Mouse (Mus musculus): Measurements from ENCODE around the gene Lrrc3b. TPM values are rescaled to one million over a fixed set of nuclear protein-coding genes. Genes with fewer than 3 reads are reported as not detected.
A peak's percentile ranks its signal among the peaks of the same experiment; 100 is the strongest.

Gene Lrrc3b
- polyA plus RNA-seq (2015; fragmentation: Nextera tagmentation; extraction: Ambion mirVana) = 2.7 and 3.7 TPM in 2 replicates

DNA sequence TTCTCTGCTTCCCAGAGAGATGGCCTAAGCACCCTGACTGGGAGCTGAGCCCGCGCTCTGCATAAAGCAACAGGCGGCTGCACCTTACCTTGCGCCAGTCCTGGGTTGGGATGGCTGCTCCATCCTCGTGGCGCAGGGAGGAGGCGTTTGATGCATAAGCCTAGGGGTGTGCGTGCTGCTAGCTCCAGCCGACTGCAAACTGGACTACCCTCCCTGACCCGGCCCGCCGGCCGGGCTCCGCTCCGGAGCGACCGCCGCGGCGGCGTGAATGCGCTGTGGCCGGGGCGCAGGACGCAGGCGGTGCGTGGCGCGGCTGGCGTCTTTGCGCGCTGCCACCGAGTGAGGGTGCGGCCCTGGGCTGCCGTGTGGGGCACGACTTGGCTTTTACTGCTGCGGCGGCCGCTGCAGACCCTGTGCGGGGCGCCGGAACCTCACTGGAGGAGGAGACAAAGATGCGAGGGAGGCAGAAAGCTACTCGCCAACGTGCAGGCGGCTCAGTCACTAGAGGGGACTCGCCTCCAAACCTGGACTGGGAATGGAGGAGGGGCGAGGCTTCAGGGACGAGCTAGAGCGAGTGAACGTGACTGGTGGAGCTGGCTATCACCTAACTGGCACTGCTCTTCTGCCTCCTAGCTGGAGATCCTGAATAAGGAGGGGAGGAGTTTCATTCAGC is at the start of gene Lrrc3b:
Gene Lrrc3b, minus strand, starts transcription at position 503 of the 673 bp plus-strand sequence.
- WGBS = under 1% methylated on average over 51 of the region's 51 CpGs
- Histone ChIP-seq H3K9me3 (replicated peaks) (no peaks in the 10 kb centered on the region), H3K4me3 (replicated peaks) (peak within 1 kb of the TSS; percentile 55), H3K27me3 (peaks cover 20% of the 10 kb centered on the region), H3K9ac (peak within 1 kb of the TSS; percentile 33; the same call in 1 of the 2 replicates), H3K4me2 (replicated peaks) (peak within 1 kb of the TSS; percentile 96), H3K36me3 (no peaks in the 10 kb centered on the region), H3K4me1 (peaks cover 17% of the 10 kb centered on the region; the same call in 1 of the 2 replicates), H3K27ac (replicated peaks) (no peak within 1 kb of the TSS)
- ATAC-seq (ENCODE audit: insufficient number of reproducible peaks, low FRiP score, low TSS enrichment, low read depth) = peak; percentile 61

DNA sequence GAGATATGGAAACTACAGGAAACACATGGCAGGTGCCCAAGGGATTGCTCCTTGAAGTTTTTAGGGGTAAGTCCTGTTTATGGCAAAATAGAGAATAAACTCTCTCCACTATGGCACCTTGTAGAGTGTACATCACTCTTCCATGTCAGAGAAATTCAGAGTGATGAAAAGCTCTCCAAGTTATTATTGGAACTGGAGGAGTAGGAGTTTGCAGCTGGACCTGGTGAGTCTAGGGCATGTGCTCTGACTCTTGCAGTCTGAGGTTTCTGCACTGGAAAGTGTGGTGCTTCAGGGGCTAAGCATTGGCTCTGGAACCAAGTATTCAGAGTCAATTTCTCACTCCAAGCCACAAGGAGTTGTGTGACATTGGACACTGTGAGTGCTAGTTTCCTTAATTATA is 38.9 kb upstream of the Lrrc3b start:
- H3K27ac ChIP-seq (replicated peaks) = no peak overlapping the region
- H3K9me3 ChIP-seq (replicated peaks) = no peaks in the 10 kb centered on the region
- H3K4me1 ChIP-seq = no peaks in the 10 kb centered on the region
- no peak overlapping the region for H3K4me2 ChIP-seq (replicated peaks)
- no peaks in the 10 kb centered on the region for H3K27me3 ChIP-seq
- no peaks in the 10 kb centered on the region for H3K36me3 ChIP-seq
- no peak overlapping the region for H3K4me3 ChIP-seq (replicated peaks)
- no peak overlapping the region for H3K9ac ChIP-seq
- no peak for ATAC-seq (ENCODE audit: insufficient number of reproducible peaks, low FRiP score, low TSS enrichment, low read depth)

DNA sequence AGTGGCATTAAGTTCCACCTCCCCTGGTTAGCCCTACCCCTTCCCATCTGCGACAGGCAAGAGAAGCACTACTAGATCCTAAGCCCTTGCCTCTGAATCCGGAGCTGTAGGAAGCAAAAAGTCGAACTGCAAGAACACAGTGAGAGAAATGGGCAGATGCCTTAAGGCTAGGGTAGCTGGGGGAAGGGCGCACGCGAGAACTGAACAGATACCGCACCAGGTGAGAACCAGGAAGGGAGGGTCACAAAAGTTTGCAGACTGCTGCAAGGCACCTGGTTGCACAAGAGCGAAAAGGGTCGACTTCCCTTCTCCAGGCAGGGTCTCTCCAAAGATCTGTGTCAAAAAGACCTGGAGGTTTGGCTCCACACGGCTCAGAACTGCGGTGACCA is 697 bp downstream of the Lrrc3b start:
- H3K4me3 ChIP-seq (replicated peaks) = peak overlapping the region; percentile 55
- peaks cover 17% of the 10 kb centered on the region; the same call in 1 of the 2 replicates for H3K4me1 ChIP-seq
- WGBS = under 1% methylated on average over 11 of the region's 11 CpGs
- H3K9ac ChIP-seq = peak overlapping the region; percentile 33; the same call in 1 of the 2 replicates
- no peak overlapping the region for H3K27ac ChIP-seq (replicated peaks)
- H3K27me3 ChIP-seq = peaks cover 20% of the 10 kb centered on the region
- no peaks in the 10 kb centered on the region for H3K9me3 ChIP-seq (replicated peaks)
- ATAC-seq (ENCODE audit: insufficient number of reproducible peaks, low FRiP score, low TSS enrichment, low read depth) = peak; percentile 12; the same call in 1 of the 2 replicates
- peak overlapping the region; percentile 96 for H3K4me2 ChIP-seq (replicated peaks)
- no peaks in the 10 kb centered on the region for H3K36me3 ChIP-seq

DNA sequence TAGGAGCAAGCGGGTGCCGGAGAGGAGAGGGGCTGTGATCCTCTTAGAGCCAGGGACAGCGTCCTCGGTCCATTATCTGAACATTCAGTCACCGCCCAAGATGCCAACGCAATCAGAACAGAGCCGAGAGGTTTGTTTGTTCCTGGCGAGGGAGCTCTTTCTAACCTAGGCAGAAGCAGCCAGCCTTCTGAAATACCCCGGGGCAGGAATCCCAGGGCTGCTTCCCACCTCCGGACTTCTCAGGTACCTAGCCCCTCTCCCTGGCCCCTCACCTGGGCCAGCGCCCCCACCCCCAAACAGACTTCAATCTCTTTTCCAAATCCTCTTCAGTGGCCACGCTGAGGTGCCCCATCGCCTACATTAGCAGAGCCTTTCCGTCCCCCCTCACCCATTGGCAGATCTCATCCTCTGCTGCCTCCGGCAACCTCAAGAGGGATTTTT is 1.3 kb downstream of the Lrrc3b start:
- no peak for ATAC-seq (ENCODE audit: insufficient number of reproducible peaks, low FRiP score, low TSS enrichment, low read depth)
- Histone ChIP-seq H3K4me3 (replicated peaks) (peak overlapping the region; percentile 55), H3K9ac (no peak overlapping the region), H3K4me1 (peaks cover 17% of the 10 kb centered on the region; the same call in 1 of the 2 replicates), H3K27me3 (peaks cover 20% of the 10 kb centered on the region), H3K4me2 (replicated peaks) (peak overlapping the region; percentile 96), H3K9me3 (replicated peaks) (no peaks in the 10 kb centered on the region), H3K36me3 (no peaks in the 10 kb centered on the region), H3K27ac (replicated peaks) (no peak overlapping the region)
- 5% methylated on average over 15 of the region's 15 CpGs for WGBS

DNA sequence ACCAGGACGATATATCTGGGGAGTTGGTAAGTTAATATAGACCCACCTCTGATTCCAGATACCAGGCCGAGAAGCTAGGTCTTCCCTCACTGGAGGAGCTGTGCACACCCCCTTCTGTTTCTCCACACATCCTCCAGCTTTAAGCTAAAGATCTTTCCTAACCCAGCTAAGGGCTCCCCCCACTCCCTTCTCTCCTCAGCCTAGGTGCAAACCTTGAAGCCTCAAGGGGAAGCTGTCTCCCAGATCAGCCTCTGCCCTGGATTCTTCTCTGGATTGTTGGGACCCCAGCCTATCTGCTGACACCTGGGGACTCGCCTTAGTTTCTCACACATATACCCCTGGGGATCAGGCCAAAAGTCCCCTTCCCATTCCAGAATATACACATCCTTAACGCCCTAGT is 1.7 kb downstream of the Lrrc3b start:
- no peak for ATAC-seq (ENCODE audit: insufficient number of reproducible peaks, low FRiP score, low TSS enrichment, low read depth)

DNA sequence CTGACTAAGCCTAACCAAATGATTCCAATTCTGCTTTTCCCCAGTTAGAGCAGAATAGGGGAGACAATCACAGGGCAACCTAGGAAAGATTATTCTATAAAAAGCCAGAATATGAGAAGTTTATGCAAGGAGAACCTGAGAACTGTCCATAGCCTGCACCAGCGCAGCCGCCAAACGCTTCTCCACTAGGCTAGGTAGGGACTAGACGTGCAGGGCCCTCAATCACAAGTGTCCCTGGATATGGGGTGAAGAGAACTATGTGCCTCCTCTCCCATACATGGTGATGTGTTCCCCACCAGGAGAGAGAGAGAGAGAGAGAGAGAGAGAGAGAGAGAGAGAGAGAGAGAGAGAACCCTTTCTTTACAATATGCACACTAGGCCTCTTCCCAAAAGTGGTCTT is 2.2 kb downstream of the Lrrc3b start:
- H3K27me3 ChIP-seq = peaks cover 20% of the 10 kb centered on the region
- H3K9me3 ChIP-seq (replicated peaks) = no peaks in the 10 kb centered on the region
- no peak overlapping the region for H3K9ac ChIP-seq
- no peak for ATAC-seq (ENCODE audit: insufficient number of reproducible peaks, low FRiP score, low TSS enrichment, low read depth)
- no peak overlapping the region for H3K27ac ChIP-seq (replicated peaks)
- 91% methylated on average over 4 of the region's 4 CpGs for WGBS
- no peak overlapping the region for H3K4me2 ChIP-seq (replicated peaks)
- H3K4me1 ChIP-seq = peaks cover 17% of the 10 kb centered on the region; the same call in 1 of the 2 replicates
- no peak overlapping the region for H3K4me3 ChIP-seq (replicated peaks)
- H3K36me3 ChIP-seq = no peaks in the 10 kb centered on the region

More for the DNA sequence above, 1.7 kb downstream of the Lrrc3b start:
- Histone ChIP-seq H3K4me3 (replicated peaks) (peak overlapping the region; percentile 55), H3K36me3 (no peaks in the 10 kb centered on the region), H3K4me2 (replicated peaks) (peak overlapping the region; percentile 96), H3K9me3 (replicated peaks) (no peaks in the 10 kb centered on the region), H3K9ac (no peak overlapping the region), H3K27ac (replicated peaks) (no peak overlapping the region), H3K4me1 (peaks cover 17% of the 10 kb centered on the region; the same call in 1 of the 2 replicates), H3K27me3 (peaks cover 20% of the 10 kb centered on the region)
- WGBS = 45% methylated on average over 4 of the region's 4 CpGs

DNA sequence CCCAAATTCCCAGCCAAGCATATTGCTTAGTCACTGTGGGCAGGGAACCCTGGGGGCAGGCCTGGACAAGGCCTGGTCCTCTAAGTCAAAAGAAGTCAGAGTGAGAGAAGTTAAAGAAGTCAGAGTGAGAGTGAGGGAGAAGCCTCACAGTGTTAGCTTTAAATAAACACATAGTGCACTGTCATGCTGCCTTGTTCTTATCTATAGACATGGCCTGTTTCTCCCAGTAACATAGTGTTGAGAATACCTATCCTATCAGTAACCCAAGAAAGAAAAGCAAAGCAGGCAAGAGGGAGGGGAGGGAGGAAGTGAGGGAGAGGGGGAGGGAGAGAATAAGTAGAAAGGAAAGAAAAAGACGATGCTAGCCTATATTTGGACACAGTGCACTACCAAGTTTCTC is 6.4 kb downstream of the Lrrc3b start:
- Histone ChIP-seq H3K9ac (no peak overlapping the region), H3K9me3 (replicated peaks) (no peaks in the 10 kb centered on the region), H3K27ac (replicated peaks) (no peak overlapping the region), H3K27me3 (peaks cover 9% of the 10 kb centered on the region), H3K4me2 (replicated peaks) (no peak overlapping the region), H3K36me3 (no peaks in the 10 kb centered on the region), H3K4me3 (replicated peaks) (no peak overlapping the region), H3K4me1 (0 out of 2 replicates have a peak, but pooled peaks cover 1% of the 10 kb centered on the region)
- 44% methylated on average over 1 of the region's 1 CpGs for WGBS
- no peak for ATAC-seq (ENCODE audit: insufficient number of reproducible peaks, low FRiP score, low TSS enrichment, low read depth)

DNA sequence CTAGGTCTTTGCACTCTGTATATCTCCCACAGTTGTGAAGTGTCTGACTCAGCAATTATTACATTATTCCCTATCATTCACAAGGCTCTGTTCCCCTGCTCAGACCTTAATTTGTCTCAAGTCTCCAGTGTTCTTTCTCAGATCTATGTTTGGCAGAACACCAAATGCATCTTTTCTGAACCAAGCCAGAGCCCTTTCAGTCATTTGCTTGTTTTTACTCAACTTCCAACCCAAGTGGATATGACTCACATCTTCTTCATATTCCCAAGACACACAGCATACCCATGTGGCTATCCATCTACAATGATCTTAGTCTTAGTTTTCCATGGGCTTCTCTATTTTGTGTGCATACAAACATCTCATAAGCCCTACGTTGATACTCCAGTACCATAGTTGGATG is 17.2 kb downstream of the Lrrc3b start:
- Histone ChIP-seq H3K27ac (replicated peaks) (no peak overlapping the region), H3K4me2 (replicated peaks) (no peak overlapping the region), H3K4me1 (no peaks in the 10 kb centered on the region), H3K27me3 (no peaks in the 10 kb centered on the region), H3K9ac (no peak overlapping the region), H3K4me3 (replicated peaks) (no peak overlapping the region), H3K9me3 (replicated peaks) (no peaks in the 10 kb centered on the region), H3K36me3 (no peaks in the 10 kb centered on the region)
- ATAC-seq (ENCODE audit: insufficient number of reproducible peaks, low FRiP score, low TSS enrichment, low read depth) = no peak
- WGBS = 90% methylated on average over 1 of the region's 1 CpGs

DNA sequence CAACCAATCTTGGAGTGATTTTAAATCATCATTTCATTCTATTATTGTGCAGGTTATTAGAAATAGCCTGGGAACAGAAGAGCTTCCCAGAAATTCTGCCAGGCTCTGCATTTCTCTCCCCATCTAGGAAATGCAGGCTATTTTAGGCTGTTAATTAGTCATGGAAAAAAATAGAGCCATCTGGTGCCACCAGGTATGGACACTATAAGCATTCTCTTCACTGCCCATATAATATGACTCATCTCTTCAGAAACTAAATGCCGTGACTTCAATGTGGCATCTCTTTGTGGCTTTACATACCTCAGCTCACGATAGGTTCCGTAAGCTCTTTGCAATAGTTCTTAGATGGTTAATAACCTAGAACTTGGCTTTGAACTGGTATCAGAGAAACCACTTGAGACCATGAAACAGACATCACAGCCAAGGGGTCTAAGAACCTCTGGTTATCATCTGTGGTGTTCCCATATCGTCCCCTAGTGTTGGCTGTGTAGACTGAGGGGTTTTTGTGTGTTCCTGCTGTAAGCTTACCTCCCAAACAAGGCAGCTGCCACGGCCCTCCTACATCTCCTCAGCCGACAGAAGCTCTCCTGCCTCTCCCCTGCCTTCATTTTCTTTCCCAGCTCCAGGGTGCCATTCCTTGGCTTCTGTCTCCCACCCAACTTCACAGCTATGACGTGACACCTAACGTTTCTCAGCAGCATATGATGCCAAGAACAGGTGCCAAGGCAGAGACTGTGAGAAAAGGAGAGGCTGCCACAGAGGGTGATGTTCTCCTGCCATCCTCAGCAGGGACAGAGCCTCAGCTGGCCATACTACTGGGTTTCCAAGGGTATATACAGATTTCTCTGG is 27.9 kb downstream of the Lrrc3b start:
- Histone ChIP-seq H3K4me3 (replicated peaks) (no peak overlapping the region), H3K27ac (replicated peaks) (no peak overlapping the region), H3K4me1 (no peaks in the 10 kb centered on the region), H3K4me2 (replicated peaks) (no peak overlapping the region), H3K36me3 (no peaks in the 10 kb centered on the region), H3K9ac (no peak overlapping the region), H3K27me3 (no peaks in the 10 kb centered on the region), H3K9me3 (replicated peaks) (no peaks in the 10 kb centered on the region)
- 69% methylated on average over 8 of the region's 8 CpGs for WGBS
- ATAC-seq (ENCODE audit: insufficient number of reproducible peaks, low FRiP score, low TSS enrichment, low read depth) = no peak

DNA sequence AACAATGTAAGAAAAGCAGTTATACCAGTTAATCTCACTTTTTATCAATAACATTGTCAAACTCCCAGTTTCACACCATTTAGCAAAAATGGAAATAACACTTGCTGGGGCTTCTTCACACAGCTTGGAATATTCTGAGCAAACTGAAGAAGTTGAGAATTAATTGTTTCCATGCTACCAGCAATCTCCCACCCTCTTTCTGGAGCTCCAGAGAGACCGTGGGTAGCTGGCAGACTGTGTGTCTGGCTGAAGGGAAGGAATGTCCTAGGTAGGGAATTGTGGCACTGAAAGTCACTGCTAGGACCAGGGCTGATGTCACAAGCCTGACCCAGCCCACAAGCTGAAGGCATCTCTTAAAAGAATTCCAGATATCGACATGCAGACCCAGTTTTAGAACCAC is 53.3 kb downstream of the Lrrc3b start:
- Histone ChIP-seq H3K27me3 (no peaks in the 10 kb centered on the region), H3K27ac (replicated peaks) (no peak overlapping the region), H3K9me3 (replicated peaks) (no peaks in the 10 kb centered on the region), H3K36me3 (no peaks in the 10 kb centered on the region), H3K4me1 (no peaks in the 10 kb centered on the region), H3K4me3 (replicated peaks) (no peak overlapping the region), H3K9ac (no peak overlapping the region), H3K4me2 (replicated peaks) (no peak overlapping the region)
- 55% methylated on average over 2 of the region's 2 CpGs for WGBS
- no peak for ATAC-seq (ENCODE audit: insufficient number of reproducible peaks, low FRiP score, low TSS enrichment, low read depth)

DNA sequence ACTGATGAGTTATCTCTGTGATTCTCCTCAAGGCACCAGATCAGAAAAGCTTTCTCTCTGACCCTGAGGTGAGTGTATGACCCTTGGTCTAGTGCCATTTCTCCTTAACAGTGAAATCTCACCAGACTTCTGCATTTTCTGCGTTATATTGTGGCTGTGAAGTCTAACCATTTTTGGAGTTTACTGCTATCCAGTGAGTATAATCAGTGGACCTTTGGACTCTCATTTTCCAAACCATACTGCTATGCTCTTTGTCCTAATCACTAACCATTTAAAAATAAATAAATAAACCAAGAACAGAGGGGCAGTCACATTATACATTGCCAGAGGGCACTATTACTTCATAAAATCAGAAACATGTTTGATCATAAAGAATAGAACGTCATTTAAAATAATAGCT is 53.8 kb downstream of the Lrrc3b start:
- ATAC-seq (ENCODE audit: insufficient number of reproducible peaks, low FRiP score, low TSS enrichment, low read depth) = no peak
- H3K9me3 ChIP-seq (replicated peaks) = no peaks in the 10 kb centered on the region
- WGBS = 51% methylated on average over 2 of the region's 2 CpGs
- H3K4me1 ChIP-seq = no peaks in the 10 kb centered on the region
- H3K27me3 ChIP-seq = no peaks in the 10 kb centered on the region
- no peak overlapping the region for H3K4me2 ChIP-seq (replicated peaks)
- H3K36me3 ChIP-seq = no peaks in the 10 kb centered on the region
- H3K27ac ChIP-seq (replicated peaks) = no peak overlapping the region
- H3K4me3 ChIP-seq (replicated peaks) = no peak overlapping the region
- H3K9ac ChIP-seq = no peak overlapping the region
